Mouse (Mus musculus) macrophage (primary cell): ENCODE results near the gene Tnip1. TPM values are rescaled to one million over a fixed set of nuclear protein-coding genes. Genes with fewer than 3 reads are reported as not detected.

ENCODE experiments used
- H3K27ac ChIP-seq: fragments of 350-480 bp; formaldehyde crosslinking; 2 replicates; pipeline ENCODE4 v1.9.0; 2021
- H3K36me3 ChIP-seq: fragments of 350-480 bp; formaldehyde crosslinking; 2 replicates; pipeline ENCODE4 v1.9.0; 2021; ENCODE audit errors: inconsistent target
- H3K4me3 ChIP-seq: fragments of 350-480 bp; formaldehyde crosslinking; 2 replicates; pipeline ENCODE4 v1.9.0; 2021; ENCODE audit errors: inconsistent target
- H3K79me2 ChIP-seq: fragments of 350-480 bp; formaldehyde crosslinking; 2 replicates; pipeline ENCODE4 v1.9.0; 2021; ENCODE audit errors: inconsistent target
- WGBS: methylation state at CpG from one replicate; pipeline ENCODE4 v1.1.7; 2026; ENCODE audit warnings: inconsistent platforms; ENCODE audit not compliant: missing documents; 5-methylcytosine and 5-hydroxymethylcytosine counted together
- polyA plus RNA-seq: library from polyadenylated mRNA; stranded (reverse); fragments of 250-400 nt; gene quantifications from 3 replicates; pipeline ENCODE4 v1.2.4, GENCODE M21; 2018; ENCODE audit warnings: inconsistent platforms

The Tnip1 gene
- polyA plus RNA-seq, 1 experiment from 2014 or later: 108 TPM

DNA sequence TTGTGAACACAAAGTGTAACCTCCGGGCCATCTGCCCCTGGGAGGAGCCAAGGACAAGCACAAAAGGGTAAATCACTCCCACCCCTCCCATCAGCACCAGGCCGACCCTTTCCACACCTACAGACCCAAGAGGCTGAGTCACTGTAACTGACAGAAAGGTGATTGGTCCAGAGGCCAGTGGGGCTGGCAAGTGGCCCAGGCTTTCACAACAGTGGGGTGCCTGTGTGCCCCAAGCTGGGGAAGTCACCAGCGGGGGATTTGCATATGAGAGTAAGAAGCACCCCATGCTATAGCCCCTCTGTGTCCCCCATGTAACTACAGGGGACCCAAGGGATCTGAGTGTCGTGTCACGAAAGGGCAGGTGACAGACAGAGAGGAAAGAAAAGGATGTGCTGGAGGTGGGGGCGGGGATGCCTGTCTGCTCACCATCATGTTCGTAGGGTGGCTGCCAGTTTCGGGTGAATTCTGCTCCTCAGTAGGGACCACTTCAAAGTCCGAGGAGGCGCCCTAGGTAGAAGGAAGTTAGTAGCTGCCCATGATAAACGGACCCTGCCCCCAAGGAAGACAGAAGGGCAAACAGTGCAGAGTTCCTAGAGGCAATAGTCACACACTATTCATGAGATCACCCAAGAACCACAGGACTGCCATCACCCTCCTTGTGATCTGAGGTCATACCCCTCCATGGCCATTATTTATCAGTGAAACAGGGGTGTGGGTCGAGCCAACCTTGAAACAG is 26.5 kb downstream of the Tnip1 start:
- peaks cover 46% of the 10 kb centered on the region for H3K36me3 ChIP-seq
- 4% methylated on average over 12 of the region's 12 CpGs for WGBS
- H3K4me3 ChIP-seq: no peak overlapping the region
- H3K27ac ChIP-seq: peak overlapping the region; percentile 86
- peaks cover 28% of the 10 kb centered on the region for H3K79me2 ChIP-seq

DNA sequence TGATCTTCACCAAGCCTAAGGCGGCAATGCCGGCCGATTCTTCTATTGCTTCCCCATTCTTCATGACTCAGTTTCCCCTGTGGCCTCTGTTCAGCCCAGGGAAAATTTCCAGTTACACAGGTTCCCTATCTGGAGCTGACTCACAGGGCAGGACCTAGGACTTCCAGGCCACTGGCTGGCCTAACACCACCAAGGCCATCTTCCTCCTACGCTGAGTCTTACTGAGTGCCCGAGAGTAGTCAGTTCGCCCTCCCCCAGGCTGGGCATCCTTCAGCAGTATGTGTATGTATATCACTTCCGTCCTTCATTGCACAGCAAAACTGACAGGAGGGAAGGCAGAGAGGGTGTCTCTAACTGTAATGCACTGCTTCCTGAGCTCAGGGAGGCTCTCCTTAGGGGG is 28.5 kb downstream of the Tnip1 start:
- H3K27ac ChIP-seq: peak overlapping the region; percentile 86
- no peak overlapping the region for H3K4me3 ChIP-seq
- peaks cover 57% of the 10 kb centered on the region for H3K36me3 ChIP-seq
- 13% methylated on average over 7 of the region's 7 CpGs for WGBS
- H3K79me2 ChIP-seq: peaks cover 8% of the 10 kb centered on the region; the same call in 1 of the 2 replicates

DNA sequence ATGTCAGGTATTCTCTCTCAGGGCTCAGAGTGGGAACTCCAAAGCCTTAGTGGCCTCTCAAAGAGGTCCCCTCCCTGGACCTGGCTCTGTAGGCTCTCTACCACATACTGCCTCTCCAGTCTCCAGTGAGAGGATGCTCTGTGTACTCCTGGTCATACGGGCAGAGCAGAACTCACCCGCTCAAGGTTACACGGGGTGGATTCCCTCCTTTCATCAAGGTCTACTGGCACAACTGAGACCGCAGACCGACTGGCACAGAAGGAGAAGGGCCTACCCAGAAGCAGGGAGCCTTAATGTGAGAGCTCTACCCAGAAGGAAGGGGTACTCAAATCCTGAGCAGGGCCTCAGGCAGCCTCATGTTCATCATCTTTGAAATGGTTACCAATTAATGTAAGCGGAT is 30.2 kb downstream of the Tnip1 start:
- no peak overlapping the region for H3K4me3 ChIP-seq
- 91% methylated on average over 6 of the region's 6 CpGs for WGBS
- no peak overlapping the region for H3K27ac ChIP-seq
- H3K79me2 ChIP-seq: no peaks in the 10 kb centered on the region; the same call in 1 of the 2 replicates
- H3K36me3 ChIP-seq: peaks cover 57% of the 10 kb centered on the region

DNA sequence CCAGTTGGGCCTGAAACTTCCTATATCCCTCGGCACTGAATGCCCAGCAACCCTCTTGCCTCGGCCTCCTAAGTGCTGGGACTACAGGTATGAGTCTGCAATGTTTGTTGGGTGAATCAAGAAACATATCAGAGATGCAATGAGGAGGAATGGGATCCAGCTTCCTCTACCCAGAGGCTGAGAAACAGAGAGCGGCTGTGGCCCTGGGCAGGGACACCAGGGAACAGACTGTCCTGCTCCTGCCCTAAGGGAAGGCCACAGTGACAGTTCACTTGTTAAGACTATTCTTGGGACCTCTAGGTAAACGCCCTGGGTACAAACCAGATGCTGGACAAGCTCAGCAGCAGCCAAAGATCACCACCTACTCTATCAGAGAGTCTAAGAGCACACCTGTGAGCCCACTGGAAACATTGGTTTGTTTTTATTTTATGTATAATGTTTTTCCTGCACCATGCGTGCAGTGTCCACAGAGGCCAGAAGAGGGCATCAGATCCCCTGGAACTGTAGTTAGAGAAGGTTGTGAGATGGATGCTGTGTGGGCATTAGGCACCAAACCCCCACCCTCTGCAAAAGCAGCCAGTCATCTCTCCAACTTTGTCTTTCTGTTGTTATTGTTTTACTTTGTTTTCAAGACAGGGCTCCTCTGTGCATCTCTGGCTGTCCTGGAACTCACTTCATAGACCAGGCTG is 31.2 kb downstream of the Tnip1 start:
- Histone ChIP-seq H3K27ac (no peak overlapping the region), H3K36me3 (peaks cover 62% of the 10 kb centered on the region), H3K4me3 (no peak overlapping the region), H3K79me2 (no peaks in the 10 kb centered on the region; the same call in 1 of the 2 replicates)
- 72% methylated on average over 5 of the region's 5 CpGs for WGBS

DNA sequence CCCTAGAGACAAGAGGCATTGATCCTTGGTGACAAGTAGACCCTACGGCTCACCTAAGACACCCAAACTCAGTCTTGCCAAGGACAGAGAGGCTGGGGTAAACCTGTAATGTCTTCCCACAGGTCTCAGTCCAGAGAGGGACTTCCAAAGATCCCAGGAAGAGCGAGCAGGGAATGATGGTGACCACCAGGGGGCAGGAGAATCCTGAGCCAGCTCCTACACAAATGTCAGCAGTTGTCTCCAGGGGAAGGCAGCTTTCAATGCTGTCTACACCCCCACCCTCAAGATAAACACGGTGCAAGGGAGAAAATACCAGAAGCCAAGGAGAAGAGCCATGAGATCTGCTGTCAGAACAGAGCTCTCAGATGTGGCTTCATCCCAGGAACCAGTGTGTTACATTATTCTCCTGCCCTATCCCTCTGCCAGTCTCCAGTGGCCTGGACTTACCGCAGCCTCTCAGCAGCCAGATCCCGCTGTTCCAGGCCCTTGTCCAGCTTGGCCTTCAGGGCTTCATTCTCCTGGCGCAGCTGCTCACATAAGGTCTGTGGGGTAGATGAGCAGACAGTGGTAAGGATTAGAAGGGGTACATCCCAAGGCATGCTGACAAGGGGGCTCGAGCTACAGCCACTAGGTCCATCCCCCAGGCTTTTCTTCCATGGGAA is 32.3 kb downstream of the Tnip1 start:
- Histone ChIP-seq H3K36me3 (peaks cover 73% of the 10 kb centered on the region), H3K4me3 (no peak overlapping the region)
- WGBS: 88% methylated on average over 7 of the region's 7 CpGs

DNA sequence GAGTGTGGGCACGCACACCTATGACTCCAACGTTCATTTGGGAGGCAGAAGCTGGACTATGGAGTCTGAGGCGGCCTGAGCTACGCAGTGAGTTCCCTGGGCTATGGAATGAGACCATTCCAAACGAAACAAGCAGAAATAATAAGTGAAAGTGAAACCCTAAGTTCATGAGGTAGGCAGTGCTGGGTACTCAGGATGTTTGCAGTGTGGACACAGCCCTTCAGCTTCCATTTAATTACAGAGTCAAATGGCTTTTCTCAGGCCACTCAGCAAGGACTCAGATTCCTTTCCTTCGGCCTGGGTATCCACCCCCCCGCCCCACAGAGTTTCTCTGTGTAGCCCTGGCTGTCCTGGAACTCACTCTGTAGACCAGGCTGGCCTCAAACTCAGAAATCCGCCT is 33.0 kb downstream of the Tnip1 start:
- Histone ChIP-seq H3K36me3 (peaks cover 78% of the 10 kb centered on the region), H3K27ac (no peak overlapping the region), H3K79me2 (no peaks in the 10 kb centered on the region; the same call in 1 of the 2 replicates), H3K4me3 (no peak overlapping the region)
- 93% methylated on average over 8 of the region's 8 CpGs for WGBS

More for the DNA sequence above, 32.3 kb downstream of the Tnip1 start:
- Histone ChIP-seq H3K79me2 (no peaks in the 10 kb centered on the region; the same call in 1 of the 2 replicates), H3K27ac (no peak overlapping the region)

DNA sequence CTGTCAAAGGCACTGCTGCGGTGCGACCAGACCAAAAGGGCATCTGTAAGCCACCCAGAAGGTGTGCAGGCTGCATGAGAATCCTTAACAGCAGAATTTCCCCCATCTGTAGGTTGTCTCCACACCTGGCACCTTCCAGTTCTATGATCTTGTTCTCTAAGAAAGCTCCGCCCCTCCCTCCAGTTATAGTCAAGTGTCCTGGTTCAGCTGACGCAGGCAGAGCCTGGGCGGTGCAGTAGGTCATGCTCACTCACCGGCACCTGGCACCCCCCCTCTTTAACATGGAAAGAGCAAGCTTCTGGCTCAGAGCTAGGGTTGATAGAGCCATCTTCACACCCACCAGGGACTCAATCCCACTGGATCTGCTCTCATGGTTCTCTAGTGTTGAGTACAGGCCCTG is 33.4 kb downstream of the Tnip1 start:
- H3K4me3 ChIP-seq: no peak overlapping the region
- WGBS: 94% methylated on average over 6 of the region's 6 CpGs
- peaks cover 83% of the 10 kb centered on the region for H3K36me3 ChIP-seq
- H3K27ac ChIP-seq: no peak overlapping the region
- no peaks in the 10 kb centered on the region; the same call in 1 of the 2 replicates for H3K79me2 ChIP-seq

DNA sequence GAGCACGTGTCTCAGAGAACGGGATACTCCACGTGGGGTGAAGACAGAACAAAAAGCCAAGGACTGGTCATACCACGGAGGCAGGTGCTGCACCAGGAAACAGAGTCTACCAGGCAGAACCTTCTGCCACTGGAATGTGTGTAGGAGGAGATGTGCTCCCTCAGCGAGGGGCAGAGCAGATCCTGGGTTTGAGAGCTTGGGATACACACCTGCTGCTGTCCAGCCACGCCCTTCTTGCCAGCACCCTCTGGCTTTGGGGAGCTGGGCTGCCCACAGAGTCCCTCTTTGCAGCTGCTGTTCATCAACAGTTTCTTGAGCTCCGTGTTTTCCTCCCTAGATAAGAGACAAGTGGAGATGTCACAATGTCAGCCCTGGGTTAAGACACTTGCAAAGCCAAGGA is 33.8 kb downstream of the Tnip1 start:
- Histone ChIP-seq H3K79me2 (no peaks in the 10 kb centered on the region; the same call in 1 of the 2 replicates), H3K4me3 (no peak overlapping the region), H3K27ac (no peak overlapping the region), H3K36me3 (peaks cover 87% of the 10 kb centered on the region)
- WGBS: 90% methylated on average over 7 of the region's 7 CpGs

DNA sequence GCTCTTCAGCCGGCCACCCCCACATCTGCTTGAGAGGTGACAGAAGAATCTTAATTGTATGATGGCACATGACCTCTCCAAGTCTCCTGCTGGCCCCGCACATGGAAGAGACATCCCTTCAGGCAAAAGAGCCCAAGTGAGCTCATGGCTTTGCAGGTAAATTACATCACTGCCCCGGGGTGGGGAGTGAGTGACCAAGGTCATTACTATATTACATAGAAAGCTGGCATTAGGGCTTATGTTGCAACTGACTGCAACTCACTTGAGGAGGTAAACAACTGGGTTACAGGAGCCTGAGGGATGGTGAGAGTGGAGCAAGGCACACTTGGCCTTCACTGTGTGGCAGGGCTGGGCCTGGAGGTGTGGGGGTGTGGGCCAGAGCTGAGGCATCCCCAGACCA is 34.5 kb downstream of the Tnip1 start:
- 92% methylated on average over 3 of the region's 3 CpGs for WGBS
- H3K4me3 ChIP-seq: no peak overlapping the region
- no peaks in the 10 kb centered on the region; the same call in 1 of the 2 replicates for H3K79me2 ChIP-seq
- no peak overlapping the region for H3K27ac ChIP-seq
- peaks cover 94% of the 10 kb centered on the region for H3K36me3 ChIP-seq

DNA sequence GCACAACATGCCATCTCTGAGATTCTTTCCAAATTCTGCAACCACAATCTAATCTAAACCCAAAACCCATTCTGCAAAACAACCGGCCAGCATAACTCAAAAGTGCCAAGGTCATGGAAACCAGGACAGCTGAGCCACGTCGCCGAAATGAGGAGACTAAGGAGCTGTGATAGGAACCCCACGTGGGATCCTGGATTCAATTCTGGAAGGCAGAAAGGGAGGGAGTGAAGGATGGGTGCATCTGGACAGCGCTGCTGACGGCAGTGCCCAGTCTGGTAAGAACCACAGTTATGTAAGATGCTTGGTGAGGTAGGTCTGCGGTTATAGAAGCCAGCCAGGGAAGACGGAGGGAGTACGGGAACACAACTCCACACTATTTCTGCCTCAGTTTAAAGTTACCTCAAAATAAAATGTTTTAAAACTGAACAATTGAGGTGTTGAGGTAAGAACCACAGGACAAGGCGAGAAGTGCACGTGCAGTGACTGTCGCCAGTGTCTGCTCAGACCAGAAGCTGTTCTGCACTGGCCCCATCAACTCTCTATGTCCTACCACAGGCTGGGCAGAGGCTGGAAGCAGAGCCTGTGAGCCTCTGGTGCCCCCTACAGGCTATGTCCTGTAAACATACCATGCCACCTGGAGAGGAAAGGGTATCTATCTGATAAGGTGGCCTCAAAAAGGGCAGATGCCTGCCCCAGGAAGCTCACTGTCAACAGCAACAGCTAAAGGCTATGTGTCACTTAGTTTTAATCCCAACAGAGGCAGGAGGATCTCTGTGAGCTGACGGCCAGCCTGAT is 35.2 kb downstream of the Tnip1 start:
- no peak overlapping the region for H3K4me3 ChIP-seq
- 90% methylated on average over 14 of the region's 14 CpGs for WGBS
- peaks cover 96% of the 10 kb centered on the region for H3K36me3 ChIP-seq
- H3K27ac ChIP-seq: no peak overlapping the region
- no peaks in the 10 kb centered on the region; the same call in 1 of the 2 replicates for H3K79me2 ChIP-seq

DNA sequence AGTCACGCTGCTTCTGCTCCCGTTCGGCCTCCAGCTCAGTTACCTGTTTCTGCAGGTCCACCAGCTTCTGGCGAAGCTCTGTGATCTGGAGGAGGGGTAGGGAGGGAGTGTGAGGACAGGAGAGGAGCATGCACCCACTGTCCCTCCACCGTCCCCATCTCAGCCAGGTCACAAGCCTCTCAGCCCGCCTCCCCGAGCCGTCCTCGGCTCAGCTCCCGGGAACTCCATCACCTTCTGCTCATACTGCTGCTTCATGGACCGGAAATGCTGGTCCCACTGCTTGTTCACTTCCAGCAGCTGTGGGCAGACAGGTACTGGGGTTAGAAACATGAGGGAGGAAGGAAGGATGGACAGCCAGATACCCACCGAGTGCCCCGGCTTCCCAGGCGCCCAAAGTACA is 38.6 kb downstream of the Tnip1 start:
- Histone ChIP-seq H3K4me3 (no peak overlapping the region), H3K36me3 (peaks cover 82% of the 10 kb centered on the region), H3K27ac (no peak overlapping the region), H3K79me2 (no peaks in the 10 kb centered on the region)
- 96% methylated on average over 14 of the region's 14 CpGs for WGBS

DNA sequence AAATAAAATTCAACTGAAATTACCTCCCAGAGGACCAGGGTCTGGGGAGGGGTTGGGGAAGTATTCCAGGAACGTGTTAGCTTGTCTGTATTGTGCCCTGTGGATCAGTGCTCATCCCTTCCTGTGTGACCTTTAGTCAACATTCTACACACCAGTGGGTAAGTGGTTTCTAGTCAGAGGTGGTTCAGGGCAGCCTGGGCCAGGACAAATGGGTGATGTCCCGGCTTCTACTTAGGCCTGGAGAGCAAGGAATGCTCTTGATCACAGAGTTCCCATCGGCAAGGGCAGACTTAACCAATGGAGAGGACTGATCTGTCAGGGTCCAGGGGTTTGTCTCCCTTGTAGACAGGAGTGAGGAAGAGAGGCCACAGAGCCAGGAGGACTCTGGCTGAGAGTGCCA is 40.2 kb downstream of the Tnip1 start:
- Histone ChIP-seq H3K4me3 (no peak overlapping the region), H3K79me2 (no peaks in the 10 kb centered on the region), H3K27ac (no peak overlapping the region), H3K36me3 (peaks cover 83% of the 10 kb centered on the region)
- WGBS: 97% methylated on average over 3 of the region's 3 CpGs

DNA sequence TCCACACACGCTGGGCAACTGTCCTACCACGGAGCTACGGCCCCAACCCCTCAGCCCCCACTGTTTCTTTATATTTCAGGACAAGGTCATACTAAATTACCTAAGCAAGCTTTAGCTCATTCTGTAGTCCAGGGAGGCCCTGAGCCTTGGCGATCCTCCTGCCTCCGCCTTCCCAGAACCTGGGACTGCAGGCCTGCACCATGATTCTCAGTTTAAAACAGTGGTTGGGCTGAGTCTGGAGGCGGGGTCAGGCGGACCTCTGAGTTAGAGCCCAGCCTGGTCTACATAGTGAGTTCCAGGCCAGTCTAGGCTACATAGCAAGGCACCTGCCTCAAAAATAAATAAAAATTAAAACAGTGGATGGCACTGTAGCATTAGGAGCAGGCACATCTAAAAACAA is 40.9 kb downstream of the Tnip1 start:
- 47% methylated on average over 7 of the region's 7 CpGs for WGBS
- H3K79me2 ChIP-seq: no peaks in the 10 kb centered on the region
- peak overlapping the region; percentile 70 for H3K27ac ChIP-seq
- H3K36me3 ChIP-seq: peaks cover 83% of the 10 kb centered on the region
- no peak overlapping the region for H3K4me3 ChIP-seq

DNA sequence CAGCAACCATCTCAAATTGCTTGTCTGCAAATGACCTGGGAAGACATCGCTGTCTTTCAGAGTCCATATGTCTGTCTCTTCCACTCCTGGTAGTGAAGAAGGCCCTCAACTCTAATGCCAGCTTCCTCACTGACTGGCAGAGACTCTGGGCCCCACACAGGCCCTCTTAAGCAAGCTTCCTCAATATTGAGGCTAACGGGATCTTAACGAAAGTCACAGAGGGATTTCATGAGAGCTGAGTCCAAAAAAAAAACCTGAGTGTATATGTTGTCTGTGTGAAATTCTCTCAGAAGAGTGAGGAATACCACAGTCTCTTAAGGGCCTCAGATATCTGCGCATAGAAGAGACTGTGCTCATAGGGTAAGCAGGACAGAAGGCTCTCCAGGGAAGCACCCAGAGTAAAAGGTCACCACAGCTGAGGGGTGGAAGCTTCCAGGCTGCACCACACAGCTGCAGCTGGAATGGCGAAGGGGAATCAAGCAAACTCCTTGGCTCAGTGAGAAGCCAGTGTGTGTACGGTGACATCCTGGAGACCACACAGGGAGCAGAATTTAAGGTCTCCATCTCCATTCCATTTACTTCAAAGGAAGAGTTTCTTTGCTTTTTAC is 41.6 kb downstream of the Tnip1 start:
- WGBS: 62% methylated on average over 6 of the region's 6 CpGs
- Histone ChIP-seq H3K36me3 (peaks cover 83% of the 10 kb centered on the region), H3K79me2 (no peaks in the 10 kb centered on the region), H3K4me3 (no peak overlapping the region), H3K27ac (peak overlapping the region; percentile 70)
